Mouse (Mus musculus): ENCODE data around the gene AC109138.7.
"Not testable (repeated sequence)": the region's sequence is repeated elsewhere in the genome, so short reads cannot be mapped to it uniquely, and the experiment has no call there.

The AC109138.7 gene

GRCm38 (mm10) chr19:4218784-4219183 lies 4.6 kb downstream of the AC109138.7 start:
- no peak for DNase-seq

GRCm38 (mm10) chr19:4219943-4220342 lies 5.8 kb downstream of the AC109138.7 start:
- DNase-seq: no peak

DNA sequence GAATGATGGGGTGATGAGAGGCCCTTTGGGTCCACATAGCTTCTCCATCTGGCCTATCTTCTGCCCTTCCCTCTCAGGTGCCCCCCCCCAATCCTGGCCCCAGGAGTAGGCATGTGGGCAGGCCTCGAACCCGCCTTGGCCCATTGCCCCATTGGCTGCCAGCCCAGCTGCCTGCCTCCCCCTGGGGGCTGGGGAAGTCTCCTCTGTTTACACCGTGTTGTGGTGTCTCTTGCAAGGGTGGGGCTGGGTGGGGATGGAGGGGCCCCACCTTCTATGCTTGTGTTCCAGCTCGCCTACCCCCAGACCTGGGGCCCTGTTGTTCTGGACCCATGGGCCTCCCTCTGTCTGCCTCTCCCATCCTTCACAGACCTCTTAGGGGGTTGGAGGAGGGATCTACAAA lies 6.3 kb downstream of the AC109138.7 start:
- no peak for DNase-seq

GRCm38 (mm10) chr19:4220957-4221743 lies 7.0 kb downstream of the AC109138.7 start:
- DNase-seq: peak; percentile 38

GRCm38 (mm10) chr19:4222165-4222564 lies 8.0 kb downstream of the AC109138.7 start:
- peak; percentile 13 for DNase-seq

DNA sequence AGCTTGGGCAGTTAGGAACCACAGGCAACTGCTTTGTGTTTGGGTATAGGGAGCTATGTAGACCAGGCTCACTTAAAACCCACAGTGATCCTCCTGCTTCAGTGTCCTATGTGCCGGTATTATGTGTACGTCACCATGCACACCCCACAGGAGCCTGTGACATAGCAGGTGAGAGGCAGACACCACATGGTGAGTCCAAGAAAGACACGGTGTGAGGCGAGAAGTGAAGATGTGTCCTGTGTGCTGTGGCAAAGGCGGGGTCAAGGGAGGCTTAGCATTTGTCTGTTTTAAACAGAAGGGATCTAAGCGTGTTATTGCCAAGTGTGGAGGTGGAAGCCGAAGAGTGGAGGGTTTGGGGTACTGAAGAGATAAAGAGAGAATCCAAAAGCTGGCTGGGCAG lies 12.6 kb downstream of the AC109138.7 start:
- DNase-seq: peak; percentile 13

- peak; percentile 37 for DNase-seq
Observed at GRCm38 (mm10) chr19:4227446-4227845, 13.3 kb downstream of the AC109138.7 start.

- DNase-seq: peak; percentile 76
Observed at GRCm38 (mm10) chr19:4227894-4228678, 13.9 kb downstream of the AC109138.7 start.

GRCm38 (mm10) chr19:4228891-4229290 lies 14.7 kb downstream of the AC109138.7 start:
- DNase-seq: no peak

DNA sequence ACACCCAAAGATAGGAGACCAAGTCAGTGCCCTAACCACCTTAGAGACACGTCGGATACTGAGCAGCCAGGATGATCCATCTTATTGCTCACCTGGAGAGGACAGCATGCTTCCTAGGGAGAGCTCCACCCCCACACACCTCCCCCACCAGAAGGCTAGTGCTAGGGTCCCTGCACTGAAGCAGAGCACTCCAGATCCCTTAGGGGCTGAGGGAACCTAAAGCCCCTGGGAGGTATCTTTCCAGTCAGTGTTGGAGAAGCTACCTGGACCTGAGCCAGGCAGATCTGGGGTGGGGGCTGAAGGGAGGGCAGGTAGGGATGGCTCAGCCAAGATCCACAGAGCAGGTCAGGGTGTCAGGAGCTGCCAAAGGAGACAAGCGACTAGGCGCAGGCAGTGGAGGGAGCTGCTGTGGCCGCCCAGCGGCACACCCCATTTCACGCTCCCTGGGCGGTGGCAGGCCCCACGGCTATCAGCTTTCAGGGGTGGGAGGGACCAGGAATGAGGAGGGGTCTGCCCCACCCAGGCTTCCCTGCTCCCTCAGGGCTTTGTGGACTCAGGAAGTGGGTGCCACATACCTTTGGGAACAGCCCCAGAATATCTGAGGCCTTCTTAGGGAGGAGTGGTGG lies 15.4 kb downstream of the AC109138.7 start:
- DNase-seq: no peak

DNA sequence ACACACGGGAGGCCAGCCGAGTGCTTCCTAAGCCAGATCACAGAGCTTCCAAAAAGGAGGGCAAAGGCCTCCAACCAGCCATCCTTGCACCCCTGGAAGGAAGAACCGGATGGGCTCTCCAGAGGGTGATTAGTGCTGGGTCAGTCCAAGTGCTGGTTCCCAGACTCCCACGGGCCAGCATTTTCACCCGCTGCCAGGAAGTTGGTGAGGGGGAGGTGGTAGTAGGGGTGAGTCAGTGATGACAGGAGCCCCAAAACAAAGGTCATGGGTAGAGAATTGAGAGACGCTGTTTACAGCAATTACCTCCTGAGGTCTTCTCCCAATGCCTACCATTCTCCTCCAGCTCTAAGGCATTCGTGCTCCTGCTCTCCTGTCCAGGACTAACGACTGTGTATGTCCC lies 16.3 kb downstream of the AC109138.7 start:
- DNase-seq: no peak

GRCm38 (mm10) chr19:4231253-4232185 lies 17.4 kb downstream of the AC109138.7 start, which contains the start of gene Pold4:
TSS of gene Pold4 (plus strand) at chr19:4231899.
- DNase-seq: peak; percentile 96

GRCm38 (mm10) chr19:4232186-4232572 lies 18.0 kb downstream of the AC109138.7 start:
- DNase-seq: no peak

DNA sequence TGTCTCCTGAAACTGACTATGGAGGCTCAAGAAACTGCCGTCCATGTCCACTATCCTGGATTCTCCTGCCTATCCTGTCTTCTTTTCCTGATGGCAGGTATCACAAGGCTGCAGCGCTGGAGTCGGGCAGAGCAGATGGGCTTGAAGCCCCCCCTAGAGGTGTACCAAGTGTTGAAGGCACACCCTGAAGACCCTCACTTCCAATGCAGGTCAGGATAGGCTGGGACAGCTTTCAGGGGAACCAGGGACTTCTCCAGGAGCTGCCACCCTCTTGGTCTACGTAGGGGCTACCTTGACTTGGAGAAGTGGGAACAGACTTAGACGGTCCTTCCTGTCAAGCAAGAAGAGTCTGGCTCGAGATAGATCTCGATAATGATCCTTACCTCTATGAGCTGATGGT lies 18.5 kb downstream of the AC109138.7 start:
- DNase-seq: no peak

DNA sequence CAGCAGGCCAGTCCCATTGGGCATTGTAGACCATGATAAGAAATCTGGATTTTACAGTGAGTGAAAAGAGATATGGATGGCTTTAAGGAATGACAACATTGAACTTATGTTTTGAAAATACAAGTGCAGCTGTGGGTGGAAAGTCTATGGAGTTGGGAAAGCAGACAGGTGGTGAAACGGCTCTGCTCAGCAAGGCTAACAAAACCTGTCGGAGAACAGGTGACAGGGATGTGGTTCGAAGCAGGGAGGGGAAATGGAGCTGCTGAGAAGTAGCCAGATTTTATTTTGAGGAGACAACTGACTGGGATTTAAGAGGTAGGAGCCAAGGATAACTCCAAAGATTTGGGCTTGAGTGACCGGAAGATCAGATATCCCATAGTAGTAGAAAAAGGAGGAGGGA lies 20.4 kb downstream of the AC109138.7 start:
- DNase-seq: no peak

DNA sequence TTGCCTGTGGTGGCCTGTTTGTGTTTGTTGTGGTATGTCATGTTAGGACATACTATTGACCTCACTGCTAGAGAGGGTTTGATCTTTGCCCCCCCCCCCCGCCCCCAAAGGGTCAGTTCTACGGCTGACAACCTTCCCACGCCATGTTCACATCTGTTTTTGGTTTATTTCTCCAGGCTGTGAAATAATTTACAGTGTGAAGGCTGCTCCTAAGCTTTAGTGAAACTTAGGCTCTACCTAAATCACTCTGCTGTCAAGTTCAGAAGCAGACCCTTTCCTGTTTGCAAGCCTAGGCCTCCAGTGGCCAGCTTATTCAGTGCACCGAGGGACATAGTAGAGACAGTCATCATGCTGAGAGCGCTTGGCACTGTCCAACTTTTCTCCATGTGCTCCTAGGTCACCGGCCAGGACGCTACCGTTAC lies 26.1 kb downstream of the AC109138.7 start:
- no peak for DNase-seq

DNA sequence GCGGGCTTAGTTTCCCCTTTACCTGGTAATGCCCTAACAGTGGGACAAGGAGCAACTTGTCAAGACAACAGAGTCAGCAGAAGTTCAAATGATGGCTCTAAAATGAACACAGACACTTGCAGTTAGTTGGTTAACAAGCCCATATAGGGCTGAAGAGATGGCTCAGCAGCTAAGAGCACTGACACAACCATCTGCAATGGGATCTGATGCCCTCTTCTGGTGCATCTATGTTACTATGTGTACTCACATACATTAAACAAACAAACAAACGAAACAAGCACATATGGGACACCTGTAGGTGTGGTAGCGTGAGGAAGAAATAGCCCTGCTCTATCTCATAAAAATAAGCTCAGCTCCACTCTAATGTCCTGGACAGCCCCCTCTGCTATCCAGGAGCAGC lies 28.3 kb downstream of the AC109138.7 start:
- DNase-seq: no peak

DNA sequence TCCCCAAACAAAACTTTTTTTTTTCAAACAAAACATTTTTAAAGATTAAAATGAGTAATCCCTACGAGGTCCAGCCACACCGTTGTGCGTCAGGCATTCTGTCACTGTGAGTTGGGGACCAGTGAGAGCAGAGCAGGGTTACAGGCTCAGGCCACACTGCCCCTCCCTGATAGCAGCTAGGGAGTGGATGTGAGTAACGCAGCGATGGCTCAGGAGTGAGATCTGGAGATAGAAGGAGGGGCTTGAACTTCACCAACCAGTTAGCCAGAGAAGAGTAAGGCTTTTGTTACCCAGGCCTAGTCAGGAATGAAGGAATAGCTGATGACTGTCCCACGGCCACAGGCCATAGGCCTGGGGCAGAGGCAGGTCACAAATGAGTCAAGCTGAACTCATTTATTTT lies 30.6 kb downstream of the AC109138.7 start:
- DNase-seq: no peak

DNA sequence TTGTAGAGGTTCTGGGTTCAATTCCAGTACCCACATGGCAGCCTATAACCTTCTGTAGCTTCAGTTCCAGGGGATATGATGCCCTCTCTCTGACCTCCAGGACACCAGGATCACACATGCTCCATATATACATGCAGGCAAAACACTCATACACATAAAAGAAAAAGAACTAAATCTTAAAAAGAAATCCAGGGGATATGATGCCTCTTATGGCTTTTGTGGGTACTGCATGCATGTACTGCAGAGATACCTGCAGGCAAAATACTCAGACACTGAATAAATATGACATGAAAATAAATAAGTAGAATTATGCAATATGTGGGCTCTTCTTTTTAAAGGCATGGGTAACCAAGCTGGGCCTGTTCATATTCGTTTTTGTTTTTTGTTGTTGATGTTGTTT lies 32.9 kb downstream of the AC109138.7 start:
- DNase-seq: no peak

- DNase-seq: not testable (repeated sequence)
Observed at GRCm38 (mm10) chr19:4248683-4249082, 34.5 kb downstream of the AC109138.7 start.

- no peak for DNase-seq
Observed at GRCm38 (mm10) chr19:4254230-4254629, 40.1 kb downstream of the AC109138.7 start.

GRCm38 (mm10) chr19:4255583-4256162 lies 41.5 kb downstream of the AC109138.7 start:
- DNase-seq: no peak

All from thymus, postnatal 25 days (tissue).